ENCODE assay signal across 31 mouse cellular contexts in genomic region chr1:18145802-18146201, GRCm38 (mm10). TPM values are rescaled to one million over a fixed set of nuclear protein-coding genes. Genes with fewer than 3 reads are reported as not detected.
"Had no signal": no experiment of that assay in that cellular context is flagged by ENCODE, and none has a peak within 500 bp of the region (broad histone marks: within the 10 kb centered on the region; RNA-seq: fewer than 3 reads in every experiment).

Gene Crisp4, minus strand, starts transcription at chr1:18145902.

- H3K9me3 ChIP-seq: heart, embryonic 10.5 days; heart, embryonic 12.5 days; hindbrain, embryonic 10.5 days; hindbrain, embryonic 12.5 days; intestine, embryonic 15.5 days; limb, embryonic 13.5 days; limb, embryonic 15.5 days; liver, embryonic 12.5 days had no signal

- H3K4me3 ChIP-seq: heart, embryonic 10.5 days; heart, embryonic 12.5 days; hindbrain, embryonic 10.5 days; hindbrain, embryonic 12.5 days; intestine, embryonic 15.5 days; limb, embryonic 13.5 days; limb, embryonic 15.5 days; liver, embryonic 12.5 days had no signal

- H3K36me3 ChIP-seq: heart, embryonic 10.5 days; heart, embryonic 12.5 days; hindbrain, embryonic 10.5 days; hindbrain, embryonic 12.5 days; intestine, embryonic 15.5 days; limb, embryonic 13.5 days; limb, embryonic 15.5 days; liver, embryonic 12.5 days had no signal

- H3K4me2 ChIP-seq: heart, embryonic 12.5 days; hindbrain, embryonic 12.5 days; hindbrain, embryonic 14.5 days; intestine, embryonic 15.5 days; limb, embryonic 13.5 days; limb, embryonic 15.5 days; liver, embryonic 12.5 days had no signal

- DNase-seq: gastrocnemius, postnatal 14 days; gastrocnemius, postnatal 36 days; heart, adult 18-20 months; heart, postnatal 10 days; heart, postnatal 4 days; kidney, adult 18-20 months; kidney, adult 8-10 months; kidney, postnatal 14 days; kidney, postnatal 36 days; layer of hippocampus, adult 9-11 months; layer of hippocampus, postnatal 36 days; left cerebral cortex, postnatal 4 days had no signal

- H3K4me1 ChIP-seq: heart, embryonic 10.5 days; heart, embryonic 12.5 days; hindbrain, embryonic 10.5 days; hindbrain, embryonic 12.5 days; intestine, embryonic 15.5 days; limb, embryonic 13.5 days; limb, embryonic 15.5 days; liver, embryonic 12.5 days had no signal

- H3K27me3 ChIP-seq: heart, embryonic 12.5 days; hindbrain, embryonic 12.5 days; intestine, embryonic 15.5 days; limb, embryonic 13.5 days; limb, embryonic 15.5 days; liver, embryonic 12.5 days had no signal

- ATAC-seq: hindbrain, embryonic 16.5 days; inflammation-experienced regulatory T-cells, adult 6 months; intestine, embryonic 15.5 days; intestine, postnatal 0 days; liver, embryonic 12.5 days had no signal

- H3K9ac ChIP-seq: heart, embryonic 12.5 days; hindbrain, embryonic 12.5 days; hindbrain, embryonic 14.5 days; intestine, embryonic 15.5 days; limb, embryonic 13.5 days; limb, embryonic 15.5 days; liver, embryonic 12.5 days had no signal

- H3K27ac ChIP-seq: heart, embryonic 10.5 days; hindbrain, embryonic 10.5 days; hindbrain, embryonic 12.5 days; hindbrain, embryonic 14.5 days; intestine, embryonic 15.5 days; kidney, postnatal 0 days; limb, embryonic 13.5 days; limb, embryonic 15.5 days; liver, embryonic 12.5 days had no signal

RNA-seq across cellular contexts. Expression of gene Crisp4, which starts in this region (rescaled TPM):
- polyA plus RNA-seq: heart, embryonic 10.5 days; heart, embryonic 12.5 days; heart, embryonic 14.5 days; heart, embryonic 16.5 days; hindbrain, embryonic 10.5 days; hindbrain, embryonic 12.5 days; hindbrain, embryonic 14.5 days; hindbrain, embryonic 16.5 days; inflammation-experienced regulatory T-cells, adult 6 months; intestine, embryonic 15.5 days; intestine, postnatal 0 days; kidney, embryonic 14.5 days; kidney, postnatal 0 days; large intestine, adult 2 months; limb, embryonic 11.5 days; limb, embryonic 13.5 days; limb, embryonic 15.5 days; liver, adult 2 months; liver, embryonic 12.5 days had no signal
